Mouse (Mus musculus): ENCODE results near the gene Tmem141.

GRCm38 (mm10) chr2:25576965-25577891 lies 44.6 kb downstream of the Tmem141 start:
- no peak for TF ChIP-seq POLR2A (IDR thresholded peaks at IDR 0.05; ENCODE audit: borderline replicate concordance, extremely low read depth, insufficient read depth, insufficient read length, poor library complexity, severe bottlenecking)
- TF ChIP-seq CTCF (IDR thresholded peaks at IDR 0.05; ENCODE audit: borderline replicate concordance, extremely low read depth, insufficient read depth, insufficient read length): no peak
